Mouse (Mus musculus) cerebellum, adult 9-11 months (tissue): ENCODE results near the gene Zfp616.

ENCODE experiments used
- DNase-seq: peaks from one replicate; pipeline ENCODE4 v3.0.0; 2022

Gene Zfp616

GRCm38 (mm10) chr11:74069655-74070054 lies at the start of gene Zfp616:
Gene Zfp616, plus strand, starts transcription at chr11:74069955.
- no peak for DNase-seq

GRCm38 (mm10) chr11:74051347-74051746 lies 18.4 kb upstream of the Zfp616 start:
- DNase-seq = no peak

- no peak for DNase-seq
Observed at GRCm38 (mm10) chr11:74056451-74056850, 13.3 kb upstream of the Zfp616 start, which contains the start of the genes Olfr139 and Olfr399. Gene Olfr139, minus strand, starts transcription at chr11:74056551. Gene Olfr399, minus strand, starts transcription at chr11:74056615.

GRCm38 (mm10) chr11:74100724-74101123 lies 31.0 kb downstream of the Zfp616 start:
- DNase-seq = no peak

- no peak for DNase-seq
Observed at GRCm38 (mm10) chr11:74101507-74101906, 31.8 kb downstream of the Zfp616 start.

GRCm38 (mm10) chr11:74105066-74105465 lies 35.3 kb downstream of the Zfp616 start:
- DNase-seq = no peak

GRCm38 (mm10) chr11:74113412-74113811 lies 43.7 kb downstream of the Zfp616 start, which contains the start of gene Olfr401:
Gene Olfr401, plus strand, starts transcription at chr11:74113712.
- no peak for DNase-seq
